Mouse (Mus musculus): ENCODE data around the gene Nmnat3.

DNA sequence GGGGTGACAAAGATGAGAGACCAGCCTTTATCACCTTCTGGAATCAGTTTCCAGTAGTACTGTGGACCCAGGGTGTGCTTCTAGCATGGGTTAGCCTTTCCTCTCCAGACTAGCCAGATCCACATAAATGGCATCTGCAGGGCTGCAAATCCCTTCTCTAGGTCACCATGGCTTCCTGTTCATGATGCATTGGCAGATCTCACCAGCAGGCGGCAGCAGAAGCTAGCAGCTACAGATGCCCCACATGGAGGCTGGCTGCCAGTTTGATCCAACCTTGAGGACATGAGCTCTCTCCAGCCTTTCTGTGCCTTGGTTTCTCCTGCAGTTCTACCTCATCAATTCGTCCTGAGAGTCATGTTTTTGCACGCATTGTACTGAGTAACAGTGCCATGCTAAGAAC lies 121.9 kb downstream of the Nmnat3 start:
- TF ChIP-seq HCFC1 (IDR thresholded peaks at IDR 0.05; ENCODE audit: borderline replicate concordance, insufficient read depth, low read length): no peak
- no peak for TF ChIP-seq ZC3H11A (IDR thresholded peaks at IDR 0.05; ENCODE audit: borderline replicate concordance, low read depth, low read length)
- TF ChIP-seq MAFK (IDR thresholded peaks at IDR 0.05; ENCODE audit: insufficient read depth, low read depth, low read length): no peak
- TF ChIP-seq ZNF384 (IDR thresholded peaks at IDR 0.05; ENCODE audit: low read depth, low read length): no peak
- no peak for TF ChIP-seq CHD2 (IDR thresholded peaks at IDR 0.05; ENCODE audit: low read depth, low read length)
